Mouse (Mus musculus) monocyte, adult 59 days (primary cell): ENCODE results near the gene Acer1. TPM values are rescaled to one million over a fixed set of nuclear protein-coding genes. Genes with fewer than 3 reads are reported as not detected.

ENCODE experiments used
- total RNA-seq, 2 experiments: library from RNA; stranded (reverse); gene quantifications; one replicate each; pipeline ENCODE4 v1.2.4; 2023

The Acer1 gene
- total RNA-seq: not detected

GRCm38 (mm10) chr17:56982013-56982412 is at the start of gene Acer1:
TSS of gene Acer1 (minus strand) at chr17:56982126.

GRCm38 (mm10) chr17:57030931-57031660 is 49.2 kb upstream of the Acer1 start, which contains the start of gene Khsrp:
TSS of gene Khsrp (minus strand) at chr17:57031522.

GRCm38 (mm10) chr17:57011236-57012141 is 29.6 kb upstream of the Acer1 start, which contains the start of the genes Gtf2f1 and Gm17949:
TSS of gene Gtf2f1 (minus strand) at chr17:57011288.
TSS of gene Gm17949 (plus strand) at chr17:57011469.

GRCm38 (mm10) chr17:56999968-57000609 is 18.2 kb upstream of the Acer1 start, which contains the start of gene Pspn:
TSS of gene Pspn (minus strand) at chr17:57000018.

GRCm38 (mm10) chr17:56997029-56997667 is 15.2 kb upstream of the Acer1 start, which contains the start of gene Alkbh7:
TSS of gene Alkbh7 (plus strand) at chr17:56997339.

GRCm38 (mm10) chr17:56990115-56990746 is 8.3 kb upstream of the Acer1 start, which contains the start of gene Clpp:
TSS of gene Clpp (plus strand) at chr17:56990305.

GRCm38 (mm10) chr17:56935363-56936131 is 46.4 kb downstream of the Acer1 start, which contains the start of gene Mllt1:
TSS of gene Mllt1 (minus strand) at chr17:56935415.

Other genes starting within 250 kb of the Acer1 start
- gene Nrtn, start 224.6 kb downstream of the Acer1 start, total RNA-seq: not detected
- 10 to 100 TPM; 47.3 to 49.5 TPM for gene Dus3l, start 217.4 kb downstream of the Acer1 start, total RNA-seq
- gene Prr22, start 211.9 kb downstream of the Acer1 start, total RNA-seq: under 1 TPM; 0.42 to 0.70 TPM
- gene Rfx2, start 151.1 kb downstream of the Acer1 start, total RNA-seq: 10 to 100 TPM; 71.8 to 73.4 TPM
- not detected for gene Acsbg2, start 107.7 kb downstream of the Acer1 start, total RNA-seq
- under 1 TPM in 1 of 2 experiments, not detected in 1; 0.24 TPM for gene 1700061G19Rik, start 106.6 kb downstream of the Acer1 start, total RNA-seq
- 10 to 100 TPM; 27.3 to 28.0 TPM for gene Mllt1, start 46.7 kb downstream of the Acer1 start, total RNA-seq
- gene Clpp, start 8.2 kb upstream of the Acer1 start, total RNA-seq: 10 to 100 TPM; 12.6 to 19.9 TPM
- 10 to 100 TPM; 11.1 to 12.4 TPM for gene Alkbh7, start 15.2 kb upstream of the Acer1 start, total RNA-seq
- gene Pspn, start 17.9 kb upstream of the Acer1 start, total RNA-seq: 1 to 10 TPM in 1 of 2 experiments, not detected in 1; 1.6 TPM
- gene Gtf2f1, start 29.2 kb upstream of the Acer1 start, total RNA-seq: 10 to 100 TPM; 46.9 to 54.3 TPM
- not detected for gene Gm17949, start 29.3 kb upstream of the Acer1 start, total RNA-seq
- 100 to 1,000 TPM in 1 of 2 experiments, 10 to 100 TPM in 1; 98.9 to 101 TPM for gene Khsrp, start 49.4 kb upstream of the Acer1 start, total RNA-seq
- not detected for gene Slc25a41, start 59.5 kb upstream of the Acer1 start, total RNA-seq
- gene Crb3, start 77.0 kb upstream of the Acer1 start, total RNA-seq: not detected
- gene Slc25a23, start 77.7 kb upstream of the Acer1 start, total RNA-seq: 1 to 10 TPM; 4.1 to 5.2 TPM
- gene Dennd1c, start 96.4 kb upstream of the Acer1 start, total RNA-seq: 100 to 1,000 TPM; 114 to 120 TPM
- gene Tubb4a, start 105.7 kb upstream of the Acer1 start, total RNA-seq: not detected
- 10 to 100 TPM; 15.9 to 16.5 TPM for gene Tnfsf9, start 123.2 kb upstream of the Acer1 start, total RNA-seq
- gene Cd70, start 167.7 kb upstream of the Acer1 start, total RNA-seq: not detected
- gene Tnfsf14, start 212.1 kb upstream of the Acer1 start, total RNA-seq: 1 to 10 TPM; 7.6 to 8.0 TPM
- gene C3, start 246.0 kb upstream of the Acer1 start, total RNA-seq: 100 to 1,000 TPM; 192 to 277 TPM